Mouse (Mus musculus) intestine, postnatal 0 days (tissue): ENCODE measurements around the gene Prdx1. TPM values are rescaled to one million over a fixed set of nuclear protein-coding genes. Genes with fewer than 3 reads are reported as not detected.
A peak's percentile ranks its signal among the peaks of the same experiment; 100 is the strongest.

Experiments used
- ATAC-seq: fragments of 200-750 bp; cut with Nextera tagmentation; 2 replicates; pipeline ENCODE4 v1.8.0; 2017; ENCODE audit warnings: mild to moderate bottlenecking, moderate TSS enrichment, moderate library complexity
- H3K27ac ChIP-seq: fragments of 300-500 bp; sonication (generic); 2 replicates; pipeline ENCODE4 v1.5.1; 2014; ENCODE audit warnings: mild to moderate bottlenecking, low read depth, low read length, moderate library complexity
- H3K27me3 ChIP-seq: fragments of 300-500 bp; sonication (generic); replicated peaks from 2 replicates; pipeline ENCODE4 v1.6.1; 2014; ENCODE audit warnings: low read length, mixed read lengths; ENCODE audit not compliant: control insufficient read depth, insufficient read depth
- H3K36me3 ChIP-seq: fragments of 300-500 bp; sonication (generic); 2 replicates; pipeline ENCODE4 v1.6.1; 2014; ENCODE audit warnings: mild to moderate bottlenecking, moderate library complexity; ENCODE audit not compliant: control insufficient read depth, insufficient read depth
- H3K4me1 ChIP-seq: fragments of 300-500 bp; sonication (generic); replicated peaks from 2 replicates; pipeline ENCODE4 v1.6.1; 2014; ENCODE audit warnings: antibody characterized with exemption, low read length, mixed read lengths; ENCODE audit not compliant: control insufficient read depth, insufficient read depth
- H3K4me2 ChIP-seq: fragments of 300-500 bp; sonication (generic); replicated peaks from 2 replicates; pipeline ENCODE4 v1.6.1; 2014; ENCODE audit warnings: low read depth, mild to moderate bottlenecking, moderate library complexity
- H3K4me3 ChIP-seq: fragments of 300-500 bp; sonication (generic); 2 replicates; pipeline ENCODE4 v1.5.1; 2014; ENCODE audit warnings: low read depth, low read length
- H3K9ac ChIP-seq: fragments of 300-500 bp; sonication (generic); 2 replicates; pipeline ENCODE4 v1.6.1; 2014; ENCODE audit warnings: mild to moderate bottlenecking, low read depth, low read length
- H3K9me3 ChIP-seq: fragments of 300-500 bp; sonication (generic); 2 replicates; pipeline ENCODE4 v1.6.1; 2016; ENCODE audit warnings: mixed run types; ENCODE audit not compliant: control insufficient read depth
- CTCF ChIP-seq: sonication (generic); IDR thresholded peaks from 2 replicates; pipeline ENCODE4 v1.5.1; 2016; ENCODE audit warnings: low read depth, mild to moderate bottlenecking, control low read depth, antibody characterized with exemption, moderate library complexity
- WGBS: fragments of 180-500 bp; shearing (Covaris S2); extraction: QIAGEN DNeasy Blood & Tissue Kit; methylation state at CpG from one replicate; pipeline ENCODE4 v1.1.7; 2014; 5-methylcytosine and 5-hydroxymethylcytosine counted together
- polyA plus RNA-seq: library from polyadenylated mRNA; unstranded; fragments of >200 nt; fragmentation: Nextera tagmentation; extraction: Ambion mirVana; gene quantifications from 2 replicates; pipeline ENCODE4 v1.2.1, GENCODE M21; 2015

Prdx1 gene
- polyA plus RNA-seq, 1 experiment from 2014 or later: 1,265 TPM

DNA sequence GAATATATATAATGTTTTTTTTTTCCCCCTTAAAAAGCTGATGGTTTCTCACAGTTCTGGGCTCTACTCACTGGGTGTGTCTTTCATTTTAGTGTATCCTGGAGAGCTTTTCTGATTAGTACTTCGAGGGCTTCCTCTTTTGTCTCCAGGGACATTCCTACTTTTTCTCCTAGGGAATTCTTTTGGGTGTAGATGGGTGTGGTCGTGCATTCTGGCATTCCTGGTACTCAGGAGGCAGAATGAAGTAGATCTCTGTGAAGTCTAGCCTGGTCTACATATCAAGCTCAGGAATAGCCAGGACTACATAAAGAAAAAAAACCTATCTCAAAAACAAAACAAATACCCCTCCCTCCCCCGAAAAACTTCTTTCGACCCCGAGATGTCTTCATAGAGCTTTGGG, 40.1 kb downstream of the Prdx1 start:
- Histone ChIP-seq H3K4me1 (peaks cover 10% of the 10 kb centered on the region; the same call in 1 of the 2 replicates), H3K4me3 (no peak overlapping the region), H3K9me3 (no peaks in the 10 kb centered on the region), H3K27me3 (no peaks in the 10 kb centered on the region), H3K9ac (no peak overlapping the region), H3K4me2 (no peak overlapping the region), H3K36me3 (no peaks in the 10 kb centered on the region), H3K27ac (no peak overlapping the region)
- TF ChIP-seq CTCF: no peak
- no peak for ATAC-seq
- 67% methylated on average over 5 of the region's 5 CpGs for WGBS

DNA sequence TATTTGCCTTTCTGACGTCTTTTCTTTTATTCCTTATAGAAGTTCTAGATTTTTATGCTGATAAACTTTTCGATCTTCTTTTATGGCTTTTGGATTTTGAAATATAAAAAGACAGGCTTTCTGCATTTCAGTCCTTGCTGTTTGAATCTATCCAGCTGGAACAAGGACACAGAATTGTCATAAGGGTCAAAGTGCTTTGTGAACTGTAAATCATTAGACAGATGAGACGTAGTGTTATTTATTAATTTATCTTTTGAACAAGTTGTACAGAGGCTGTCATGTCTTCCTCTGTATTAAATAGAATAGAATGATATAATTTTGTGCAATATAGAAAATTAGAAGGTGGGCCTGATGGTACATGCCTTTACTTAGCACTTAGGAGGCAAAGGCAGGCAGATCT, 42.1 kb downstream of the Prdx1 start:
- peaks cover 10% of the 10 kb centered on the region; the same call in 1 of the 2 replicates for H3K4me1 ChIP-seq
- 34% methylated on average over 3 of the region's 3 CpGs for WGBS
- ATAC-seq: no peak; the same call in 1 of the 2 replicates

DNA sequence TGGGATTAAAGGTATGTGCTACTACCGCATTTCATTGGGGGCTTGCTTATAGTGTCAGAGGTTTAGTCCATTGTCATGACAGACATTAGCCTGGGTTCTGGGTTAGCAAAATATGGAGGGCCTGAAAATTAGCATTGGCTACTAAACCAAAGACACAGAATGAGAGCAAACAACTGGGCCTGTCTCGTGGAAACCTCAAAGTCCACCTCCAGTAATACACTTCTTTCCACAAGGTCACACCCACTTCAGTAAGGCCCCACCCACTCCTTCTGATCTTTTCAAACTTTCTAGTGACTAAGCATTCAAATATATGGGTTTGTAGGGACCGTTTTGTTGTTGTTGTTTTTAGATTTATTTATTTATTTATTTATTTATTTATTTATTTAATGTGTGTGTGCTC, 44.2 kb downstream of the Prdx1 start:
- no peak for TF ChIP-seq CTCF
- no peak overlapping the region for H3K4me2 ChIP-seq
- peak overlapping the region; percentile 60; the same call in 1 of the 2 replicates for H3K27ac ChIP-seq
- no peak overlapping the region for H3K4me3 ChIP-seq
- no peaks in the 10 kb centered on the region for H3K9me3 ChIP-seq
- H3K9ac ChIP-seq: no peak overlapping the region
- H3K4me1 ChIP-seq: peaks cover 9% of the 10 kb centered on the region; the same call in 1 of the 2 replicates
- WGBS: 68% methylated on average over 3 of the region's 3 CpGs
- no peaks in the 10 kb centered on the region for H3K27me3 ChIP-seq
- no peaks in the 10 kb centered on the region for H3K36me3 ChIP-seq
- peak; percentile 54; the same call in 1 of the 2 replicates for ATAC-seq

More for the DNA sequence above, 42.1 kb downstream of the Prdx1 start:
- Histone ChIP-seq H3K36me3 (no peaks in the 10 kb centered on the region), H3K27ac (no peak overlapping the region), H3K9ac (no peak overlapping the region), H3K9me3 (no peaks in the 10 kb centered on the region), H3K4me3 (no peak overlapping the region), H3K27me3 (no peaks in the 10 kb centered on the region), H3K4me2 (peak overlapping the region; percentile 24)
- TF ChIP-seq CTCF: no peak

DNA sequence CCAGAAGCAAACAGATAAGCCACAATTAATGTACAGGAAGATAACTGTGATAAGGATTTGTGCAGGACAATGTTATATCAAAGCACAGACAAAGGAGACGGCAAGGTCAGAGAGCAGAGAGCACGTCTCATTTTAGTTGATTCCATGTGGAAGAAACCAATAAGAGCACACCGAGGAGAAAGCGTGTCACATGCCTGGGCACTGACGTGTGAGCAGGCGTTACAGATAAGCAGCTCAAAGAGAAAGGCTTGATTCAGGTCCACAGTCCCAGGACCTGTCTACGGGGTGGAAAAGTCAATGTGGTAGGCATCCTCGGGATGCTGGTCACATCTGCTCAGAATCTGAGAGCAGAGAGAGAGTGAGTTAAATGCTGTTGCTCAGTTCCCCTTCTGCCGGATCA, 45.7 kb downstream of the Prdx1 start:
- peak overlapping the region; percentile 46 for H3K27ac ChIP-seq
- peak overlapping the region; percentile 43 for H3K4me2 ChIP-seq
- no peak for TF ChIP-seq CTCF
- H3K4me3 ChIP-seq: no peak overlapping the region
- no peaks in the 10 kb centered on the region for H3K9me3 ChIP-seq
- H3K27me3 ChIP-seq: no peaks in the 10 kb centered on the region
- WGBS: 45% methylated on average over 9 of the region's 9 CpGs
- H3K9ac ChIP-seq: no peak overlapping the region
- H3K36me3 ChIP-seq: no peaks in the 10 kb centered on the region
- peak; percentile 57 for ATAC-seq
- no peaks in the 10 kb centered on the region; the same call in 1 of the 2 replicates for H3K4me1 ChIP-seq

DNA sequence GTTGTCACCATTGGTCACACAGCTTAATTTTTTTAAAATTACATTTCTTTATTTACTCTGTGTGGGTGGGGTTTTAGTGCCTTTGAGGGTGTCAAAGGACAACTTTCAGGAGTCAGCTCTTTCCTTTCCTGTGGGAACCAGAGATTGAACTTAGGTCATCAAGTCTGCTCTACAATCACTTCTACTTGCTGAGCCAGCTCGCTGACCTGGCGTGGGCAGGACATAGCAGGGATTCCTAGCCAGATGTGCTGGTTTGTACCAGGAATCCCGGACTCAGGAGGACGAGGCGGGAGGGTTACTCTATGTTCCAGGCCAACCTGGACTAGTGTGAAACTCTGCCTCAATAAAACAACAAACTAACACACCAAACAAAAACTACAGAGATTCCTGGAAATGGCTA, 47.0 kb downstream of the Prdx1 start:
- ATAC-seq: peak; percentile 46
- Histone ChIP-seq H3K36me3 (no peaks in the 10 kb centered on the region), H3K9ac (0 out of 2 replicates have a peak overlapping the region, but pooled peaks have one; percentile 17), H3K27ac (no peak overlapping the region; the same call in 1 of the 2 replicates), H3K4me3 (no peak overlapping the region), H3K9me3 (no peaks in the 10 kb centered on the region), H3K27me3 (no peaks in the 10 kb centered on the region), H3K4me1 (no peaks in the 10 kb centered on the region; the same call in 1 of the 2 replicates), H3K4me2 (no peak overlapping the region)
- TF ChIP-seq CTCF: no peak
- 40% methylated on average over 5 of the region's 5 CpGs for WGBS

DNA sequence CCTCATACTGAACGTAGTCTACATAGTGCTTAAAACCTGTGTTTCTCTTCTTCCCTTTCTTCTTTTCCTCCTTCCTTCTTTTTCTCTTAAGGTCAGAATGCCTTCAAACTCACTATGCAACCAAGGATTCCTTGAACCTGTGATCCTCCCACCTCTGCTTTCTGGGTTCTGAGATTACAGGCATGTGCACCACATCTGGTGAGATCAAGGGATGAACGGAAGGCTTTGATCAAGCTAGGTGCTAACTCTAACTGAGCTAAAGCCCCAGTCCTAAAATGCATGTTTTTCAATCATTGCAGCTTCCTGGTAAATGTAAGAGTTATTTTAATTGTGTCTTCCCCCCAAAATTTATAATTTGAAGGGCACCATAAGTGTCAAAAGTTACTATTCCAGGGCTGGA, 49.7 kb downstream of the Prdx1 start:
- H3K36me3 ChIP-seq: no peaks in the 10 kb centered on the region
- H3K27ac ChIP-seq: no peak overlapping the region
- no peaks in the 10 kb centered on the region; the same call in 1 of the 2 replicates for H3K4me1 ChIP-seq
- no peaks in the 10 kb centered on the region for H3K27me3 ChIP-seq
- 71% methylated on average over 2 of the region's 2 CpGs for WGBS
- TF ChIP-seq CTCF: no peak
- H3K9ac ChIP-seq: no peak overlapping the region
- no peaks in the 10 kb centered on the region for H3K9me3 ChIP-seq
- H3K4me2 ChIP-seq: no peak overlapping the region
- ATAC-seq: no peak
- no peak overlapping the region for H3K4me3 ChIP-seq
